Mouse (Mus musculus): ENCODE data around the gene Gm11060.

Gene Gm11060

GRCm38 (mm10) chr2:105117669-105118068, 25.9 kb downstream of the Gm11060 start:
- no peak for DNase-seq (ENCODE audit: low read depth)

DNA sequence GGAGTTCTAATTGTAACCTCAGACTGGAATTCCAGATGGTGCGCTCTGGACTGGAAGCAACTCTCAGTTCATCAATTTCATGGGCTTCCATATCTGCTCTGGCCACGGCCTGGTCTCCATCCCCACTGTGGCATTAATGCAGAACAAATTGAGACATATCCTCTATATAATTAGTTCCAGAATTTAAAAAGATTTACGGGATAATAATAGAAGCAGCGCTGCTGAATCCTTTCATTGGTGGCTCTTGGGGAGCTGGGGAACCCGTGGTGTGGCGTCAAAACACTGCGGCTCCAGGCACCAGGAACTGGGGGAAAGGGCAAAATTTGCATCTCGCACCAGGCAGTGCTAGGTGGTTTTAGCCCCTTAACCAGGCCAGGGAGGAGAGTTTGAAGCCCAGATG, 30.4 kb downstream of the Gm11060 start:
- DNase-seq (ENCODE audit: low read depth), result no peak

DNA sequence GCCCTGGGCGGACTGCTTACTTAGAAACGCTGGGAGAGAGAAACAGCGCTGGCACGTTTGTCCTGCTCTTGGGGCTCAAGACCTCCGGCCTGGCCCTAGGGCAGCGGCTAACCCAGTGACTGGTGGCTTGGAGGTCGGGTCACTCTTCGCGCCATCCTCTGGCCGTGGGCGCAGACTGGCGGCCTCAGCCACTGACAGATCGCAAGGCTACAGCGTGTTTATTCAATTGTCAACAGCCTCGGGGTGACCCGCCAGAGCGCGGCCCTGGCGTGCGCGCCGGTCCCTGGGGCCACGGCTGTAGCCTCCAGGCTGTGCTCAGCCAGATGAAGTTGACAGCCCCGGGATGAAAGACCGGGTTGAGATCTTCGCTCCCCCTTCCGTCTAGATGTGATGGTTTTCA, 31.1 kb downstream of the Gm11060 start:
- no peak for DNase-seq (ENCODE audit: low read depth)

- no peak for DNase-seq (ENCODE audit: low read depth)
These were observed 31.6 kb downstream of the Gm11060 start for GRCm38 (mm10) chr2:105123431-105123830.

DNA sequence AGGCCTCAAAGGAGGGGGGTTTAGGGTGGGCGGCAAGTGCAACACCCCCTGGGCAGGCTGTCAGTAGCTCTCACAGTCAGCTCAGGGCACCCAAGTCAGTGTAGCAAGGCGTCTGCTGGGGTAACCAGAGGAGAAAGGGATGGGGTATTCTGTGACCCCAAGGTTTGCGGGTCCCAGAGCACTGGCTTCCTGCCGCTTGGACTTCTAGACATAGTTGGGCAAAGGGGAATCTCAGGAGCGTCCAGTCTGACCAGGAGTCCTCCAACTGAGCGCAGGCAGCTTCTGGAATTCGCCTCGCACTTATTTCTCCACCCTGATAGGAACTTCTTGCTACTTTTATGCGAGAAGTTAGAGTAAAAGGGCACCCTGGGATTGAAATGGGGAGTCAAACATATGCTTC, 32.1 kb downstream of the Gm11060 start:
- no peak for DNase-seq (ENCODE audit: low read depth)

DNA sequence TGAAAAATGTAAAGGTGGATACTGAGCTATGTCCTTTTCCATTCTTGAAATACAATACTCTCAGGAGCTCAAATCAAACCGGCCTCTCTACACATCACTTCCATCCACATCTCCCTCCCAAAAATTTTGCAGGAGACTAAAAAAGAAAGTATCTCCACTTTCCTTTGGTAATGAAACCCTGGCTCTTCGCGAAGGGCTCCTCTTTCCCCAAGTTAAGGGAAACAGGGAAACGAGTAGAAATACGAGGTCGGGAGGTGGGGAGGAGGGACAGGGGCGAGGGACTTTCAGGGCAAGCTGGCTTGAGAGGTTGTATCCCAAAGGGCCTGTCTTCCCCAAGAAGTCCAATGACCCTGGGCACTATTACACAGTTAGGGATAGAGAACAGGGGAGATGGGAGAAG, 32.6 kb downstream of the Gm11060 start:
- no peak for DNase-seq (ENCODE audit: low read depth)

DNA sequence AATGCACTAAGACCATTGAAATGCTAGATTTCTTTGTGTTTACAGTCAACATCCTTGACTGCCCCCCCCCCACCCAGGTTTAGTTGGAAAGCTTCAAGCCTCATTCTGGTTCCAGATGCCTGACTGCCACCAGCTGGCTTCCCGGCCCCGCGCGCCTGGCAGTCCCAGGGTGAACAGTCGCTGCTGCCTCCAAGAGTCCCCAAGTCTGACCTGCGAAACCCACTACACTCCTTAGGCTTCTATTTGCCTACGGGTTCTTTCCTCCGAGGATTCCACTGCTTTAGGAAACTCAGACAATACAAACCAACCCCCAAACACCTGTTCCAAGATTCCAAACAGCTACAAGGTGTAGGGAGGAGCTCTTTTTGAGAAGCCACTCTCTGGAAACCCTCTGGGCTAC, 33.4 kb downstream of the Gm11060 start:
- DNase-seq (ENCODE audit: low read depth), result no peak

DNA sequence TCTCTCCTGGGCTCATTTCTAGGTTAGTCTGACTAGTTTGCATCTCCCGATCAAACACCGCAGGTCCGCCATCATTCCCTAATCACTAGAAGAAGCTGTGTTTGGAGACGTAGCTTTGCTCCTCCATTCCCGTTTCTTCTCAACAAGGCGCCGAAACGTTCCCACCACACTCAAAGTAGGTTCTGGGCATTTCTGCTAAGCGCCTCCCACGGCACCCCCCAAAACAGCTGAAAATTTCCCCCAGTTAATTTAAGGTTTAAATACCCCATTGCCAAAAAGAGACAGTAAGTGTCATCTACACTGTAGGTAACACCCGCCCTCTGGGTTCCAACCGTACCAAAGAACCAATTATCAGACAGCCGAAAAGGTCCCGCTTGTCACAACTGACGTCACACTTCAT, 33.8 kb downstream of the Gm11060 start:
- no peak for DNase-seq (ENCODE audit: low read depth)

DNA sequence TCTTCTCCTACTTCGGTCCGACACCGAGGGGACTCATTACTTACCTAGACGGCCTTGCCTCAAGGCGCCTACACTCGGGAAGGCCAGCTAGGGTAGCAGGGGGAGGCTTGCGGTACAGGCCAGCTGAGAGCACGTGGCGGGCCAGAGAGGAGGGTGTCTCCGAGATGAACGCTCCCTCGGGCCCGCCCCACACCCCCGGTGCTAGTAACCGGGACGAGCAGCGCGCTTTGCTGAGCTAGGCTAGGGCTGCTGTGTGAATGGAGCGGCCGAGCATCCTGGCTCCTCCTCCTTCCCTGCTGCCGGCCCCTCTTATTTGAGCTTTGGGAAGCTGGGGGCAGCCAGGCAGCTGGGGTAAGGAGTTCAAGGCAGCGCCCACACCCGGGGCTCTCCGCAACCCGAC, 34.5 kb downstream of the Gm11060 start, which contains the start of gene Wt1:
TSS of gene Wt1 (plus strand) at position 251 of the 400 bp plus-strand sequence.
- no peak for DNase-seq (ENCODE audit: low read depth)

DNA sequence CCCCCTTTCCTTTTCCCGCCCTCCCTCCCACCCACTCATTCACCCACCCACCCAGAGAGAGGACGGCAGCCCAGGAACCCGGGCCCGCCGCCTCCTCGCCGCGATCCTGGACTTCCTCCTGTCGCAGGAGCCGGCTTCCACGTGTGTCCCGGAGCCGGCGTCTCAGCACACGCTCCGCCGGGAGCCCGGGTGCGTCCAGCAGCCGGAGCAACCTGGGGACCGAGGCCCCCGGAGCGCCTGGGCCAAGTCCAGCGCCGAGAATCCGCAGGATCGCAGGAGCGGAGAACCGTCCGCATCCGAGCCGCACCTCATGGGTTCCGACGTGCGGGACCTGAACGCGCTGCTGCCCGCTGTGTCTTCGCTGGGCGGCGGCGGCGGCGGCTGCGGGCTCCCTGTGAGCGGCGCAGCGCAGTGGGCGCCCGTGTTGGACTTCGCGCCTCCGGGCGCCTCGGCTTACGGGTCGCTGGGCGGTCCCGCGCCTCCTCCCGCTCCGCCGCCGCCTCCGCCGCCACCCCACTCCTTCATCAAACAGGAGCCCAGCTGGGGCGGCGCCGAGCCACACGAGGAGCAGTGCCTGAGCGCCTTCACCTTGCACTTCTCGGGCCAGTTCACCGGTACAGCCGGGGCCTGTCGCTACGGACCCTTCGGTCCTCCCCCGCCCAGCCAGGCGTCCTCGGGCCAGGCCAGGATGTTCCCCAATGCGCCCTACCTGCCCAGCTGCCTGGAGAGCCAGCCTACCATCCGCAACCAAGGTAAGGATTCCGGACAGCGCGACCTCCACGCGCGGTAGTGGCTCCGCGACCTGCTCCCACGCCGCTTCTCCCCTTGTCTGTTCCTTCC, 35.1 kb downstream of the Gm11060 start:
- DNase-seq (ENCODE audit: low read depth), result no peak

DNA sequence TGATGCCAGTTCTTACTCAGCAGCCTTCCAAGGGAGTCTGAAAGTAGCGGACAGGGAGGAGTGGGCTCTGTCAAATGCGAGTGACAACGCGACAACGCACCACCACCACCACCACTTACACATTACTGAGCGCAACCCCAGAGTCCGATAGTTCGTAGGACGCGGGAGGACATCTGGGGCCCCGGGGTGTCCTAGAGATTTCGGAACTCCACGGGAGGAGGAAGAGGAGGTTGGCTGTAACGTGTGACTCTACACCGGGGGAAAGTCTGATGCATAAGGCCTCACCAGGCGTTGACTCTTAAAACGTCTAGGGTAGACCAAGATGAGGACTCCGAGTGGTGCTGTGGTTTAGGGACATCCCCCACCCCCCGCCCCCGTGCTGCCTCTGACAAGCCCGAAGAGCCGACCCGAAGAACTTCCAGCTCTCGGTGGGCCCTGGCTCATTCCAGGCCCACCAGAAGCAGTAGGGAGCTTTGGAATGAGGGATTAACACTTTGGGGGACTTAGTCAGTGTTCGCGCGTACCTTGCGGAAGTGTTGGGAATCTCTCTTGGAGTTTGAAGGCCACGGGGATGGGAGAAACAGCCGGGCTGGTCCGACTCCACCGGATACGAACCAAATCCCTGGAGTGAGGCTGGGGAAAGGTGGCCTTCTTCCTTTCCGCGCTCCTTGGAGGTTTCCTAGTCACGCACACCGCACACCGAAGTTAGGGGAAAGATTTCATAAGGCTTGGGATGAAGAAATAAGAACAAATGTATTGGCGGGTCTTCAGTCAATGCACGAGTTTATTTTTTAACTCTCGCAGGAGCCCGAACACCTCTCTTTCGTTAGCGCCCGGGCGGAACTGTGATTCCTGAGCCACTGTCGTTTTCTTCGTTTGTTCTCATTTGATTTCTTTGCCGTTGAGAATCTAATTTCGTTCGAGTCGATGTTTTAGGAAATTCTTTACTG, 36.0 kb downstream of the Gm11060 start:
- DNase-seq (ENCODE audit: low read depth), result no peak

GRCm38 (mm10) chr2:105128564-105128963, 36.7 kb downstream of the Gm11060 start:
- no peak for DNase-seq (ENCODE audit: low read depth)

- no peak for DNase-seq (ENCODE audit: low read depth)
These were observed 38.7 kb downstream of the Gm11060 start for GRCm38 (mm10) chr2:105130351-105131060.

- DNase-seq (ENCODE audit: low read depth), result no peak
These were observed 39.4 kb downstream of the Gm11060 start for GRCm38 (mm10) chr2:105131061-105131810.

DNA sequence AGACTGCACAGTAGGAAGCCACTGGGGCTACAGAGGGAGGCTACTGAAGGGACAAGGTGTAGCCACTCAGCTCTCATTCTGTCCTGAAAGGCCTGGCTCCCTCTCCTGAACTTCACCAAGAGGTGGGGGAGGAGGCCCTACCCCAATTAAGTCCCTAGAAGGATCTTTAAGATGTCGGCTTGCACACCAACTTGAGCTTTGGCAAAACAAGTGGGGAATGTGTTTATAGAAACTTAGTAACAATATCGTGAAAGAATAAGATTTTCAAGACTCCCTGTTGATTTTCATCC, 39.9 kb downstream of the Gm11060 start:
- no peak for DNase-seq (ENCODE audit: low read depth)

GRCm38 (mm10) chr2:105132300-105132699, 40.5 kb downstream of the Gm11060 start:
- DNase-seq (ENCODE audit: low read depth), result no peak

- DNase-seq (ENCODE audit: low read depth), result no peak
These were observed 41.3 kb downstream of the Gm11060 start for GRCm38 (mm10) chr2:105132933-105133795.

GRCm38 (mm10) chr2:105134296-105134695, 42.5 kb downstream of the Gm11060 start:
- DNase-seq (ENCODE audit: low read depth), result no peak

DNA sequence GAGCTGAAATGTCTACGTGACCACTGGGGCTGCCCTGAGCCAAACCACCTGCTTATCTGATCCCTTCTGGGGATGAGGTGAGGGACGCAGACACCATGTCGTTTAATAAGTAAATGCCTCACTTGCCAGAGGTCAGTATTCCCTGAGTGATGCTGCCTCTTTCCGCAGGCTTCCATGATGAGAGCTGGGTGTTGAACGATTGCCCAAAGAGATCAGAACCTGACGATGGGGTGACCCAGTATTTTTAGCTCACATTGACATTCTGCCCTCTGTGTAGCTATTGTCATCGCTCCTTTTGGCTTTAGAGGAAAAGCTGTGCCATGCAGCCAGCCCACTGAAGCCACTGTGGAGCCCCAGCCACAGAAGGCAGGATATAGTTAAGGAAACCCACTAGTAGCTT, 47.7 kb downstream of the Gm11060 start:
- DNase-seq (ENCODE audit: low read depth), result no peak

GRCm38 (mm10) chr2:105141371-105141770, 49.6 kb downstream of the Gm11060 start:
- no peak for DNase-seq (ENCODE audit: low read depth)
